Mouse (Mus musculus) heart, postnatal 10 days (tissue): Measurements from ENCODE around the gene Rps27rt. TPM values are rescaled to one million over a fixed set of nuclear protein-coding genes. Genes with fewer than 3 reads are reported as not detected.

ENCODE experiments used
- DNase-seq, 2 experiments: peaks; one replicate each; pipeline ENCODE4 v3.0.0; 2021
- intact Hi-C: fragments of 180-260 bp; cut with DNase I; formaldehyde crosslinking; loops from one replicate; pipeline ENCODE4 v1.15.1; 2025
- total RNA-seq, 2 experiments: library from RNA; stranded (reverse); gene quantifications; 2 replicates each; pipeline ENCODE4 v1.2.3; 2021

Gene Rps27rt
- total RNA-seq, 2 experiments from 2014 or later, result 27.2 to 36.1 TPM

DNA sequence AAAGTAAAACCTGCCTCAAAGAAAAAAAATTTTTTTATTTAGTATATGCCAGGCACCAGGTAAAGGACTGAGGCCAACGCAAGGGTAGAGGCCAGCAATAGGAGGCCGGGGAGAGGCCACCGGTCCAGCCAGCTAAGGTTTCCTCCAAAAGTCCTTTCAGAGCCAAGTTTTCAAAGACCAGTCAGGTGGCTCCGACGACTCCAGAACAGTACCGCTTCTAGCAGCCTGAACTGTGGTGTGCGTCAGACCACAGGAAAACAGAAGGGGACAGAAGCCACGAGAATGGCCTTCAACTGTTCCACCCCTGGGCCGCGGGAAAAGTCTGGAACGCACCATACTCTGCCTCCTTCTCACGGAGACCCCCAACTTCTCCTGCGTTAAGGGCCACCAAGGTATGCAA is 49.9 kb downstream of the Rps27rt start:
- peak in 1 of 2 experiments; percentile 27 for DNase-seq
- intact Hi-C loops, result no loop called here

Other genes starting within 250 kb of the Rps27rt start
- gene Cmtm7, start 200.9 kb downstream of the Rps27rt start, total RNA-seq, result 10 to 100 TPM; 25.7 to 26.9 TPM
- 10 to 100 TPM; 13.1 to 13.6 TPM for gene Cmtm8, start 138.6 kb downstream of the Rps27rt start, total RNA-seq
- 10 to 100 TPM; 40.0 to 40.9 TPM for gene Gpd1l, start 48.8 kb downstream of the Rps27rt start, total RNA-seq
- 1 to 10 TPM; 4.6 TPM for gene Osbpl10, start 4.2 kb downstream of the Rps27rt start, total RNA-seq